Mouse (Mus musculus): ENCODE results near the gene Actr3. TPM values are rescaled to one million over a fixed set of nuclear protein-coding genes. Genes with fewer than 3 reads are reported as not detected.

Gene Actr3
- polyA plus RNA-seq, 1 experiment from 2014 or later: 304 TPM

DNA sequence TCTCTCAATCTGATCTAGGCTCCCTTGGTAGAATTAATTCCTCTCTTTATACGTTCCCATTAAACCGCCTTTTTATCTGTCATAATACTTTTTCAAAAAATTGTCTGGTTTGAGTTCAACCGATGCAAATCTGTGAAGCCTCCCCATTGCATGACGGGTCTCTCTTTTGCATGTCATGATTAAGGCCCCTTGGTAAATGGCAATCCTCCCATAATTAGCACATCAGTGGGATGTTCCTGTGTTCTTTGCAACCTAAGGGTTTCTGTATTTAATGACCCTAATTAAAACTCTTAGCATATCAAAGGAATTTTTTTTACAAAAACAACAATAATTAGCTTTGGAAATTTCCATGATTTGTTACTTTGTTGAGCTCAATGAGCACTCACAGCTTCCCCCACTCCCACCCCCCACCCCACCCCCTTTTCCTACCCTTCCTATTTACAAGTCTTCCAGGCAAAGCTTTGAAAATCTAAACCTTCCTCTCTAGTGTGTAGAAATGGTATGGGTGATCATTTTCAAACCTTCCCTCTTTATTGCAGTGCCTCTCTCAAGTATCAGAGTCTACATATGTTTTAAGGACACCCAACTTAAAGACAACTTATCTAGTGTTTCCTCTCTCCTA is 84.0 kb downstream of the Actr3 start:
- 84% methylated on average over 4 of the region's 4 CpGs for WGBS
- no peaks in the 10 kb centered on the region for H3K27me3 ChIP-seq (ENCODE audit: control insufficient read depth, insufficient read depth, low read length)
- ATAC-seq (ENCODE audit: insufficient number of reproducible peaks, insufficient read depth, low FRiP score, low read depth): no peak
- H3K4me2 ChIP-seq (ENCODE audit: low read length): no peak overlapping the region
- no peak overlapping the region for H3K4me3 ChIP-seq (ENCODE audit: control insufficient read depth in 1 of 2, insufficient read depth in 1 of 2, low read depth in 1 of 2, low read length in 2 of 2)
- H3K36me3 ChIP-seq (ENCODE audit: control insufficient read depth, insufficient read depth, low read length): no peaks in the 10 kb centered on the region
- H3K9me3 ChIP-seq (ENCODE audit: control insufficient read depth, low read length): no peaks in the 10 kb centered on the region
- no peak overlapping the region for H3K27ac ChIP-seq (replicated peaks in 1 of 2; ENCODE audit: control insufficient read depth in 1 of 2, insufficient read depth in 1 of 2, low read depth in 2 of 2, low read length in 2 of 2)
- no peak overlapping the region for H3K9ac ChIP-seq (ENCODE audit: low read length)
- H3K4me1 ChIP-seq (ENCODE audit: control insufficient read depth in 2 of 2, insufficient read depth in 2 of 2, low read length in 2 of 2): no peaks in the 10 kb centered on the region

DNA sequence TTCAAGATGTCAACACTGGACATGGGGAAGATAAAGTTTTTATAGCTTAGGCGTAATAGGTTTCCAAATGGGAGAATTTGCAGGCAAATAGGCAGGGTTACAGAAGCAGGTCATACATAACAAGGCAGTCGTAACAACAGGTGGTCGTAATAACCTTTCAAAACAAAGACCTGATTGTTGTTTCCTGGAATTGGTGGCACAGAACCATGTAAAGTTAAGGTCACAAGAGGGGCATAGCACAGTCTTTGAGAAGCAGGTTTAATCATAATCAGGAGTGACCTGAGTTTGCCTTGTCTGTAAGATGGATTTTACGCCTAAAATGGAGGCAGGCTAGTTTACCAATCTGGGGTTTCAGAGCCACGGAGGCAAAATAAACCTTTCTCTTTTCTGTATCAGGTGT is 84.7 kb downstream of the Actr3 start:
- Histone ChIP-seq H3K9ac (ENCODE audit: low read length) (no peak overlapping the region), H3K4me2 (ENCODE audit: low read length) (no peak overlapping the region)
- ATAC-seq (ENCODE audit: insufficient number of reproducible peaks, insufficient read depth, low FRiP score, low read depth): no peak

DNA sequence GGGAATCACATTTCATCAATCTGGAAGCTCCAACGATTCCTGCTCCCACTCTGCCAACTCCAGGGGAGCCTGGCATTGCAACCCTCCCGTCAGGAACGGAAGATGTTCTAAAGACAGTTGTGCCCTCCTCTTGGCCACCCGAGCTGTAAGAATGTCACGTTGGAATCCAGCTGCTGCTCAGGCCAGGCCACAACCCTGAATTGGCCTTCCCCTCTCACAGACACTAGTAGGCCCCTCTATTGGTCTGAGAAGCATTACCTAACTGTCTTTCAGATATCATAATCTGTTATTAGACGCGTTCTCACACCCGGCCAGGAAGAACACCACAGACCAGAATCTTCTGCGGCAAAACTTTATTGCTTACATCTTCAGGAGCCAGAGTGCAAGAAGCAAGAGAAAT is 89.7 kb downstream of the Actr3 start:
- Histone ChIP-seq H3K9ac (ENCODE audit: low read length) (no peak overlapping the region), H3K4me2 (ENCODE audit: low read length) (no peak overlapping the region), H3K4me1 (ENCODE audit: control insufficient read depth in 2 of 2, insufficient read depth in 2 of 2, low read length in 2 of 2) (no peaks in the 10 kb centered on the region), H3K36me3 (ENCODE audit: control insufficient read depth, insufficient read depth, low read length) (no peaks in the 10 kb centered on the region), H3K9me3 (ENCODE audit: control insufficient read depth, low read length) (no peaks in the 10 kb centered on the region), H3K4me3 (ENCODE audit: control insufficient read depth in 1 of 2, insufficient read depth in 1 of 2, low read depth in 1 of 2, low read length in 2 of 2) (no peak overlapping the region), H3K27me3 (ENCODE audit: control insufficient read depth, insufficient read depth, low read length) (no peaks in the 10 kb centered on the region), H3K27ac (replicated peaks in 1 of 2; ENCODE audit: control insufficient read depth in 1 of 2, insufficient read depth in 1 of 2, low read depth in 2 of 2, low read length in 2 of 2) (no peak overlapping the region)
- 88% methylated on average over 9 of the region's 9 CpGs for WGBS
- ATAC-seq (ENCODE audit: insufficient number of reproducible peaks, insufficient read depth, low FRiP score, low read depth): no peak

More for the DNA sequence above, 84.7 kb downstream of the Actr3 start:
- Histone ChIP-seq H3K4me1 (ENCODE audit: control insufficient read depth in 2 of 2, insufficient read depth in 2 of 2, low read length in 2 of 2) (no peaks in the 10 kb centered on the region), H3K4me3 (ENCODE audit: control insufficient read depth in 1 of 2, insufficient read depth in 1 of 2, low read depth in 1 of 2, low read length in 2 of 2) (no peak overlapping the region), H3K9me3 (ENCODE audit: control insufficient read depth, low read length) (no peaks in the 10 kb centered on the region), H3K27me3 (ENCODE audit: control insufficient read depth, insufficient read depth, low read length) (no peaks in the 10 kb centered on the region), H3K27ac (replicated peaks in 1 of 2; ENCODE audit: control insufficient read depth in 1 of 2, insufficient read depth in 1 of 2, low read depth in 2 of 2, low read length in 2 of 2) (no peak overlapping the region), H3K36me3 (ENCODE audit: control insufficient read depth, insufficient read depth, low read length) (no peaks in the 10 kb centered on the region)
- 84% methylated on average over 5 of the region's 5 CpGs for WGBS

DNA sequence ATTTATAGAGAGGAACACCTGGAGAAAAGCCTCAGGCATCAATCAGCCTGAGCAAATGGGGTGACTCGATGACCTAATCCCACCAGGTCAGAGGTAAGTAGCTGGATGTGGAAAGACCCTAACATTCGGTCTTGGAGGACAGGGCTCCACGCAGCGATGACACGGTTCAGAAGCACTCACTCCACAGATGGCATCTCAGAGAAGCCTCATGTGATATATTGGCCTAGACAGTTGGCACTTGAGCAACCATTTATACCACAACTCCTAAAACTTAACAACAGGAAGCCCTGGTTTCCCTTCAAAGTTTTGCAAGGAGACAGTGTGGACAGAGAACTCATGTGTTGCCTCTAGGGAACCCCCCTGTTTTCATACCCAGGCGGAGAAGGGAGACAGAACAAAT is 90.1 kb downstream of the Actr3 start:
- no peaks in the 10 kb centered on the region for H3K27me3 ChIP-seq (ENCODE audit: control insufficient read depth, insufficient read depth, low read length)
- no peak overlapping the region for H3K4me2 ChIP-seq (ENCODE audit: low read length)
- no peak overlapping the region for H3K9ac ChIP-seq (ENCODE audit: low read length)
- H3K9me3 ChIP-seq (ENCODE audit: control insufficient read depth, low read length): no peaks in the 10 kb centered on the region
- H3K36me3 ChIP-seq (ENCODE audit: control insufficient read depth, insufficient read depth, low read length): no peaks in the 10 kb centered on the region
- H3K4me1 ChIP-seq (ENCODE audit: control insufficient read depth in 2 of 2, insufficient read depth in 2 of 2, low read length in 2 of 2): no peaks in the 10 kb centered on the region
- no peak overlapping the region for H3K4me3 ChIP-seq (ENCODE audit: control insufficient read depth in 1 of 2, insufficient read depth in 1 of 2, low read depth in 1 of 2, low read length in 2 of 2)
- WGBS: 84% methylated on average over 6 of the region's 6 CpGs
- ATAC-seq (ENCODE audit: insufficient number of reproducible peaks, insufficient read depth, low FRiP score, low read depth): no peak
- H3K27ac ChIP-seq (replicated peaks in 1 of 2; ENCODE audit: control insufficient read depth in 1 of 2, insufficient read depth in 1 of 2, low read depth in 2 of 2, low read length in 2 of 2): no peak overlapping the region

DNA sequence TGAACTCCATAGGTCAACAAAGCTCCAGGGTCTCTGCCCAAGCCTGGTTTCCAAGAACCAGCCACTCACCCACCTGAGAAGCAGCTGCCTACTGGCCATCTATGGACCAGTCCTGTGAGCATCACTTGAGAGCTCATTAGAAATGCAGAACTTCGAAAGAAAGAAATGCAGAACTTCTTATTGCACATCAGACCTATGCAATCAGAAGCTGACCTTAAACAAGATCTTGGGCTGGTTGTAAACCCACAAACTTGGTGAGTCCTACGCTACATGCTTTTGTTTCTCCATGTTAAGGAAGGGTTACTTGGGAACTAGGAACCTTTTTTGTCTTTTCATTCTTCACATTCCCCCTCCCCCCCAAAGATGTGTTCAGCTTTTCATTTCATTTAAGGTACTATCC is 92.4 kb downstream of the Actr3 start:
- Histone ChIP-seq H3K9ac (ENCODE audit: low read length) (no peak overlapping the region), H3K4me1 (ENCODE audit: control insufficient read depth in 2 of 2, insufficient read depth in 2 of 2, low read length in 2 of 2) (no peaks in the 10 kb centered on the region), H3K27me3 (ENCODE audit: control insufficient read depth, insufficient read depth, low read length) (no peaks in the 10 kb centered on the region), H3K4me3 (ENCODE audit: control insufficient read depth in 1 of 2, insufficient read depth in 1 of 2, low read depth in 1 of 2, low read length in 2 of 2) (no peak overlapping the region), H3K4me2 (ENCODE audit: low read length) (no peak overlapping the region), H3K27ac (replicated peaks in 1 of 2; ENCODE audit: control insufficient read depth in 1 of 2, insufficient read depth in 1 of 2, low read depth in 2 of 2, low read length in 2 of 2) (no peak overlapping the region), H3K36me3 (ENCODE audit: control insufficient read depth, insufficient read depth, low read length) (no peaks in the 10 kb centered on the region), H3K9me3 (ENCODE audit: control insufficient read depth, low read length) (no peaks in the 10 kb centered on the region)
- no peak for ATAC-seq (ENCODE audit: insufficient number of reproducible peaks, insufficient read depth, low FRiP score, low read depth)
- WGBS: 65% methylated on average over 2 of the region's 2 CpGs

Other genes starting within 250 kb of the Actr3 start
- gene Slc35f5, start 124.9 kb upstream of the Actr3 start, polyA plus RNA-seq (2014; fragmentation: Nextera tagmentation; extraction: Ambion mirVana): 88.4 and 89.9 TPM in 2 replicates
- gene Gpr39, start 241.3 kb upstream of the Actr3 start, polyA plus RNA-seq (2014; fragmentation: Nextera tagmentation; extraction: Ambion mirVana): 1.2 and 1.6 TPM in 2 replicates